Mouse (Mus musculus): ENCODE measurements at regions not wholly inside any gene's neighbourhood (a gene's known extent, or its start where the extent isn't known, plus 50 kb on each side); places are given as distances from the start of the nearest gene placed in this dataset.
"Not testable (repeated sequence)": the region's sequence is repeated elsewhere in the genome, so short reads cannot be mapped to it uniquely, and the experiment has no call there.

GRCm38 (mm10) chr6:4149663-4150062 is 62.9 kb upstream of the Bet1 start:
- H3K4me1 ChIP-seq (ENCODE audit: control insufficient read depth, insufficient read depth, low read length), result no peaks in the 10 kb centered on the region
- H3K4me3 ChIP-seq (ENCODE audit: insufficient read depth, low read length), result no peak overlapping the region
- TF ChIP-seq POLR2A (IDR thresholded peaks at IDR 0.05; ENCODE audit: low read depth, low read length) (no peak), CTCF (IDR thresholded peaks at IDR 0.05; ENCODE audit: borderline replicate concordance, insufficient read depth, low read length) (no peak)
- H3K27ac ChIP-seq (ENCODE audit: insufficient read depth, low read length), result no peak overlapping the region

GRCm38 (mm10) chr6:4158293-4158692 is 71.5 kb upstream of the Bet1 start:
- Histone ChIP-seq H3K4me3 (ENCODE audit: insufficient read depth, low read length) (no peak overlapping the region), H3K4me1 (ENCODE audit: control insufficient read depth, insufficient read depth, low read length) (no peaks in the 10 kb centered on the region), H3K27ac (ENCODE audit: insufficient read depth, low read length) (no peak overlapping the region)
- TF ChIP-seq CTCF (IDR thresholded peaks at IDR 0.05; ENCODE audit: borderline replicate concordance, insufficient read depth, low read length) (no peak), POLR2A (IDR thresholded peaks at IDR 0.05; ENCODE audit: low read depth, low read length) (no peak)

GRCm38 (mm10) chr6:4163733-4164132 is 77.0 kb upstream of the Bet1 start:
- H3K4me1 ChIP-seq (ENCODE audit: control insufficient read depth, insufficient read depth, low read length), result no peaks in the 10 kb centered on the region
- TF ChIP-seq POLR2A (IDR thresholded peaks at IDR 0.05; ENCODE audit: low read depth, low read length) (no peak), CTCF (IDR thresholded peaks at IDR 0.05; ENCODE audit: borderline replicate concordance, insufficient read depth, low read length) (no peak)
- H3K4me3 ChIP-seq (ENCODE audit: insufficient read depth, low read length), result no peak overlapping the region
- H3K27ac ChIP-seq (ENCODE audit: insufficient read depth, low read length), result no peak overlapping the region

GRCm38 (mm10) chr6:4167112-4167511 is 80.3 kb upstream of the Bet1 start:
- TF ChIP-seq POLR2A (IDR thresholded peaks at IDR 0.05; ENCODE audit: low read depth, low read length), result no peak
- no peak for TF ChIP-seq CTCF (IDR thresholded peaks at IDR 0.05; ENCODE audit: borderline replicate concordance, insufficient read depth, low read length)
- no peak overlapping the region for H3K27ac ChIP-seq (ENCODE audit: insufficient read depth, low read length)
- H3K4me1 ChIP-seq (ENCODE audit: control insufficient read depth, insufficient read depth, low read length), result no peaks in the 10 kb centered on the region
- no peak overlapping the region for H3K4me3 ChIP-seq (ENCODE audit: insufficient read depth, low read length)

- H3K4me3 ChIP-seq (ENCODE audit: insufficient read depth, low read length), result no peak overlapping the region
- TF ChIP-seq CTCF (IDR thresholded peaks at IDR 0.05; ENCODE audit: borderline replicate concordance, insufficient read depth, low read length), result no peak
- TF ChIP-seq POLR2A (IDR thresholded peaks at IDR 0.05; ENCODE audit: low read depth, low read length), result no peak
- no peak overlapping the region for H3K27ac ChIP-seq (ENCODE audit: insufficient read depth, low read length)
- H3K4me1 ChIP-seq (ENCODE audit: control insufficient read depth, insufficient read depth, low read length), result no peaks in the 10 kb centered on the region
Observed at GRCm38 (mm10) chr6:4167757-4168156, 81.0 kb upstream of the Bet1 start.

- Histone ChIP-seq H3K4me3 (ENCODE audit: insufficient read depth, low read length) (no peak overlapping the region), H3K4me1 (ENCODE audit: control insufficient read depth, insufficient read depth, low read length) (no peaks in the 10 kb centered on the region), H3K27ac (ENCODE audit: insufficient read depth, low read length) (no peak overlapping the region)
- TF ChIP-seq CTCF (IDR thresholded peaks at IDR 0.05; ENCODE audit: borderline replicate concordance, insufficient read depth, low read length), result no peak
- no peak for TF ChIP-seq POLR2A (IDR thresholded peaks at IDR 0.05; ENCODE audit: low read depth, low read length)
Observed at GRCm38 (mm10) chr6:4171561-4171960, 84.8 kb upstream of the Bet1 start.

GRCm38 (mm10) chr6:4187683-4188082 is 100.9 kb upstream of the Bet1 start:
- TF ChIP-seq POLR2A (IDR thresholded peaks at IDR 0.05; ENCODE audit: low read depth, low read length), result no peak
- no peak for TF ChIP-seq CTCF (IDR thresholded peaks at IDR 0.05; ENCODE audit: borderline replicate concordance, insufficient read depth, low read length)
- Histone ChIP-seq H3K27ac (ENCODE audit: insufficient read depth, low read length) (no peak overlapping the region), H3K4me1 (ENCODE audit: control insufficient read depth, insufficient read depth, low read length) (no peaks in the 10 kb centered on the region), H3K4me3 (ENCODE audit: insufficient read depth, low read length) (no peak overlapping the region)

GRCm38 (mm10) chr6:4190976-4191375 is 104.2 kb upstream of the Bet1 start:
- not testable (repeated sequence) for H3K4me1 ChIP-seq (ENCODE audit: control insufficient read depth, insufficient read depth, low read length); H3K27ac ChIP-seq (ENCODE audit: insufficient read depth, low read length); H3K4me3 ChIP-seq (ENCODE audit: insufficient read depth, low read length)

- Histone ChIP-seq H3K27ac (ENCODE audit: insufficient read depth, low read length) (no peak overlapping the region), H3K4me3 (ENCODE audit: insufficient read depth, low read length) (no peak overlapping the region), H3K4me1 (ENCODE audit: control insufficient read depth, insufficient read depth, low read length) (no peaks in the 10 kb centered on the region)
- no peak for TF ChIP-seq POLR2A (IDR thresholded peaks at IDR 0.05; ENCODE audit: low read depth, low read length)
Observed at GRCm38 (mm10) chr6:4193286-4193685, 106.5 kb upstream of the Bet1 start.

GRCm38 (mm10) chr6:4201176-4201575 is 114.4 kb upstream of the Bet1 start:
- Histone ChIP-seq H3K4me1 (ENCODE audit: control insufficient read depth, insufficient read depth, low read length) (no peaks in the 10 kb centered on the region), H3K27ac (ENCODE audit: insufficient read depth, low read length) (no peak overlapping the region), H3K4me3 (ENCODE audit: insufficient read depth, low read length) (no peak overlapping the region)
- TF ChIP-seq CTCF (IDR thresholded peaks at IDR 0.05; ENCODE audit: borderline replicate concordance, insufficient read depth, low read length), result no peak

- Histone ChIP-seq H3K4me3 (ENCODE audit: insufficient read depth, low read length) (no peak overlapping the region), H3K27ac (ENCODE audit: insufficient read depth, low read length) (no peak overlapping the region), H3K4me1 (ENCODE audit: control insufficient read depth, insufficient read depth, low read length) (no peaks in the 10 kb centered on the region)
- TF ChIP-seq POLR2A (IDR thresholded peaks at IDR 0.05; ENCODE audit: low read depth, low read length) (no peak), CTCF (IDR thresholded peaks at IDR 0.05; ENCODE audit: borderline replicate concordance, insufficient read depth, low read length) (no peak)
Observed at GRCm38 (mm10) chr6:4205681-4206080, 118.9 kb upstream of the Bet1 start.
